Comparison of ENCODE assay signal across 8 mouse cellular contexts in genomic region chr9:67137681-67138080, GRCm38 (mm10).
DNase-seq lines count a peak whose midpoint lies in the region.

No protein-coding gene starts in this region.

- DNase-seq in frontal cortex, adult 2 months (ENCODE audit: extremely low spot score in 1 of 2, low spot score in 1 of 2) = peak; percentile 8 to 69
- DNase-seq in frontal cortex, postnatal 14 days (ENCODE audit: low spot score in 2 of 2) = no peak
- DNase-seq in 416B (ENCODE audit: low read depth) = peak; percentile 60
- peak; percentile 34 for DNase-seq in gastrocnemius, postnatal 10 days
- DNase-seq in kidney, postnatal 36 days = peak; percentile 63 to 69
- DNase-seq in thymus, postnatal 10 days (ENCODE audit: low spot score in 2 of 2) = no peak
- DNase-seq in cerebellum, postnatal 25 days = no peak
- DNase-seq in heart, adult 18-20 months = no peak

Comparison
In these comparisons a context has a peak if more than half of its experiments do, and no peak if none do; other contexts are left out.
1. DNase-seq: peak in frontal cortex, adult 2 months (2 of 2), 416B (single experiment), gastrocnemius, postnatal 10 days (single experiment) and kidney, postnatal 36 days (2 of 2); none in frontal cortex, postnatal 14 days (0 of 2), thymus, postnatal 10 days (0 of 2), cerebellum, postnatal 25 days (0 of 2) and heart, adult 18-20 months (0 of 2).